Mouse (Mus musculus) embryonic facial prominence, embryonic 11.5 days (tissue): ENCODE measurements at regions not wholly inside any gene's neighbourhood (a gene's known extent, or its start where the extent isn't known, plus 50 kb on each side); places are given as distances from the start of the nearest gene placed in this dataset.

ENCODE experiments used
- ATAC-seq: fragments of 200-750 bp; cut with Nextera tagmentation; replicated peaks from 2 replicates; pipeline ENCODE4 v1.8.0; 2017; ENCODE audit warnings: low read depth; ENCODE audit not compliant: insufficient number of reproducible peaks, low FRiP score, low TSS enrichment
- DNase-seq: peaks from one replicate; pipeline ENCODE4 v3.0.0-alpha.2; 2015; ENCODE audit warnings: low spot score
- H3K27ac ChIP-seq: fragments of 300-500 bp; sonication (generic); replicated peaks from 2 replicates; pipeline ENCODE4 v1.5.1; 2014; ENCODE audit warnings: mild to moderate bottlenecking, low read depth, low read length, control low read depth
- H3K27me3 ChIP-seq: fragments of 300-500 bp; sonication (generic); 2 replicates; pipeline ENCODE4 v1.6.1; 2014; ENCODE audit warnings: mild to moderate bottlenecking, low read length, moderate library complexity, mixed read lengths; ENCODE audit not compliant: control insufficient read depth, insufficient read depth
- H3K36me3 ChIP-seq: fragments of 300-500 bp; sonication (generic); replicated peaks from 2 replicates; pipeline ENCODE4 v1.6.1; 2014; ENCODE audit warnings: low read depth, mild to moderate bottlenecking, low read length, moderate library complexity, mixed read lengths; ENCODE audit not compliant: control insufficient read depth, insufficient read depth
- H3K4me1 ChIP-seq: fragments of 300-500 bp; sonication (generic); 2 replicates; pipeline ENCODE4 v1.6.1; 2014; ENCODE audit warnings: low read length, mixed read lengths; ENCODE audit not compliant: control insufficient read depth, insufficient read depth
- H3K4me2 ChIP-seq: fragments of 300-500 bp; sonication (generic); 2 replicates; pipeline ENCODE4 v1.6.1; 2014; ENCODE audit warnings: low read depth, mild to moderate bottlenecking, control low read depth, low read length, moderate library complexity
- H3K4me3 ChIP-seq: fragments of 300-500 bp; sonication (generic); 2 replicates; pipeline ENCODE4 v1.5.1; 2014; ENCODE audit warnings: low read depth, low read length, control low read depth
- H3K9ac ChIP-seq: fragments of 300-500 bp; sonication (generic); replicated peaks from 2 replicates; pipeline ENCODE4 v1.6.1; 2014; ENCODE audit warnings: mild to moderate bottlenecking, control low read depth, low read length
- H3K9me3 ChIP-seq: fragments of 300-500 bp; sonication (generic); replicated peaks from 2 replicates; pipeline ENCODE4 v1.6.1; 2016; ENCODE audit warnings: mild to moderate bottlenecking, low read length, inconsistent platforms, mixed read lengths; ENCODE audit not compliant: control insufficient read depth
- WGBS: fragments of 180-500 bp; shearing (Covaris S2); extraction: QIAGEN DNeasy Blood & Tissue Kit; methylation state at CpG from one replicate; pipeline ENCODE4 v1.1.7; 2014; 5-methylcytosine and 5-hydroxymethylcytosine counted together

DNA sequence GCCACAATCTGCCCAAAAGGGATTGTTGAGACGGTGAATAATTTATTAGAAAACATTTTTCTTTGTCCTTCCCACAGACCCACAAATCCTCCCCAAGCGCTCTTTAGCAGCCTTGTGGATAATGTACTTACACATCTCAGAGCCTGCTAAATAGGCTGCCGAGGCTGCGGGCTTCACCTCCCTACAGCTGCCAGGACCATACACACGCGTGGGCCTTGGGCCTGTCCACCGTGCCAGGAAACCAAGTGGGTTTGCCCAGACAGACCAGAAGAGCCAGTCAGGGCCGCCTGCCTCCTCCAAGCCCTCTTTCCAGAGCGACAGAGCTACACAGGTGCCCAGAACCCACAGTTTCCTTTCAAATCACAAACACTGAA lies 150.0 kb downstream of the Gm12689 start:
- ATAC-seq (no peak), DNase-seq (no peak)
- Histone ChIP-seq H3K9me3 (no peaks in the 10 kb centered on the region), H3K27me3 (no peaks in the 10 kb centered on the region), H3K27ac (no peak overlapping the region), H3K9ac (no peak overlapping the region; the same call in 1 of the 2 replicates), H3K36me3 (no peaks in the 10 kb centered on the region), H3K4me3 (no peak overlapping the region), H3K4me2 (no peak overlapping the region), H3K4me1 (no peaks in the 10 kb centered on the region)
- WGBS, result 69% methylated on average over 9 of the region's 9 CpGs

DNA sequence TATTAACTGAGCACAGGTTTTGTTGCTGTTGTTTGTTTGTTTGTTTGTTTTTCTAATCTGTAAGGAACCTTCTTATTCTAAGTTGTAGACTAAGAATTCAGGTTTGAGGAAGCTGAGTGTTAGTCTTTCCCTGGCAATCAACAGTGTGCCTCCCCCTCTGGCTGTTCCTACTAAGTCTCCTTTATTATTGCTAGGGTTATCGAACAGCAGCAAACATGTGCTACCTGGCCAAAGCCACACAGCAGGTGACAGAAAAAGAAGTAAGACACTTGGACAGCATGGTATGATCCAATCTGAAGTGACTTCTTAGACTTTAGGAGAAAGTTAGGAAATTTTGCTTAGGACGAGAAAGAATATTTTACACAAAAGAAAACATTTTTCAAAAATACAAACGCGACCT lies 163.3 kb downstream of the Gm12689 start:
- H3K4me3 ChIP-seq, result no peak overlapping the region
- no peak for ATAC-seq

DNA sequence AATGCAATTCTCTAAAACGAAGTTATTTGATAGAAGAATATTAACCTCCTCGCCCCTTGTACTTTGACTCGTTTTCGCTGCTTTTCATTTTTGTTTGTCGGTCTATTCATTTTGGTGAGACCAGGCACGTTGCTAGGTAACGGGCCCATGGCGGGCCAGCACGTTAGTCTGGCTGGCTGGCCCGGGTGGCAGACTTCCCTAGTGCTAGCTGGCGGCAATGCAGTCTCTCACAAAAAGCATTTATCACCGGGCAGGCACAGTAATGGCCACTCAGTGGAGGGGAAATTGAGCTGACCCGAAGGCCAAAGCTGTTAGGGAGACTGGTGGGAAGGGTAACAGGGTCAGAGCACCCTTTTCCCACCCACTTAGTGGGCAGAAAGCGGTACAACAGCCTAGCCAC lies 163.7 kb downstream of the Gm12689 start:
- Histone ChIP-seq H3K9ac (no peak overlapping the region), H3K4me1 (no peaks in the 10 kb centered on the region), H3K4me3 (no peak overlapping the region), H3K36me3 (no peaks in the 10 kb centered on the region), H3K9me3 (no peaks in the 10 kb centered on the region), H3K4me2 (peak overlapping the region; percentile 24; the same call in 1 of the 2 replicates), H3K27ac (no peak overlapping the region), H3K27me3 (no peaks in the 10 kb centered on the region)
- WGBS, result 5% methylated on average over 14 of the region's 14 CpGs
- ATAC-seq (peak; percentile 81; the same call in 1 of the 2 replicates), DNase-seq (peak; percentile 84)

More for the DNA sequence above, 163.3 kb downstream of the Gm12689 start:
- Histone ChIP-seq H3K27me3 (no peaks in the 10 kb centered on the region), H3K4me2 (no peak overlapping the region), H3K27ac (no peak overlapping the region), H3K9me3 (no peaks in the 10 kb centered on the region), H3K4me1 (no peaks in the 10 kb centered on the region), H3K9ac (no peak overlapping the region), H3K36me3 (no peaks in the 10 kb centered on the region)
- WGBS, result 67% methylated on average over 4 of the region's 4 CpGs
- no peak for DNase-seq

DNA sequence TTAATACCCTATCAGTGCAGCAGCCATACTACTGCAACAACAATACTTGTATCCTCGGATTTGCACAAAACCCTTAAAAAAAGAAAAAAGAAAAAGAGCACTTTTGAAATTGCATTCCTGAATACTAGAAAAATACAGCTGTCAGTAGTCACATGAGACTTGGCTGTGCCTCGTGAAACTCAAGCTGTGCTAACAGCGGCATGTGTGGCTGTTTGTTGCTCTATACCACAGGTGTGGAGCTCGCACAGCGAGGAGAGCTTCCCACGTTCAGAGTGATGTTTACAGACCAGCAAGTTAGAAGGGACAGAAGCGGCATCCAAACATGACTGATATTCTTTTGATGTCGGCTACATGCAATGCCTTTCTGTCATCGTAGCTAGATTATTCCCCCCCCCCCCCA lies 169.8 kb downstream of the Gm12689 start:
- no peak overlapping the region for H3K4me2 ChIP-seq
- no peaks in the 10 kb centered on the region for H3K4me1 ChIP-seq
- ATAC-seq (no peak), DNase-seq (no peak)
- no peaks in the 10 kb centered on the region for H3K9me3 ChIP-seq
- H3K4me3 ChIP-seq, result no peak overlapping the region
- H3K9ac ChIP-seq, result no peak overlapping the region
- H3K36me3 ChIP-seq, result no peaks in the 10 kb centered on the region
- no peak overlapping the region for H3K27ac ChIP-seq
- 67% methylated on average over 9 of the region's 9 CpGs for WGBS
- H3K27me3 ChIP-seq, result no peaks in the 10 kb centered on the region

DNA sequence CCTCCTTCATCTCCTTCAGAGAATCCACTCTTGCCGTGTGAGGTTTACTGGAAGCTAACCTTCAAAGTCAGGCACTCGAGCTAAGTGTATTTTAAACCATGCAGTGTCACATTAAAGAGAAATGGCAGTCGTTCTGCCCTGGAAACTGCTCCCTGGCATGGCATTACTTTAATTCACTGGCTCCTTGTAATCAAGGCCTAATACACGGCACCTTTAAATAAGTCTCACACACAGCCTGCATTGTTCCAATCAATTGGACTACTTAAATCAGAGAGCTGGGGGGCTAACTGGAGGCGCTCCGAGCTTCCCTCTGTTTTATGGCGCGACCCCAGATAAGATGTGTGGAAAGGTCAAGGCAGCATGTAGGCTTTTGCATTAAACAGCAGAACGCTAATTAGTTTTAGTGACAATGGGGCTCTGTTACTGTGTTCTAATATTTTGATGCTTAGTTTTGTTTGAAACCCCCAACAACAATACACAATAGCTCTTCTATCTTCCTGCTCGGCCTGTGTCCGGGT lies 180.1 kb downstream of the Gm12689 start:
- no peak for ATAC-seq
- H3K27ac ChIP-seq, result no peak overlapping the region
- no peaks in the 10 kb centered on the region for H3K4me1 ChIP-seq
- H3K36me3 ChIP-seq, result no peaks in the 10 kb centered on the region
- WGBS, result 24% methylated on average over 11 of the region's 11 CpGs
- H3K9me3 ChIP-seq, result no peaks in the 10 kb centered on the region
- H3K27me3 ChIP-seq, result no peaks in the 10 kb centered on the region
- no peak for DNase-seq
- H3K4me3 ChIP-seq, result no peak overlapping the region
- H3K9ac ChIP-seq, result no peak overlapping the region
- H3K4me2 ChIP-seq, result no peak overlapping the region

DNA sequence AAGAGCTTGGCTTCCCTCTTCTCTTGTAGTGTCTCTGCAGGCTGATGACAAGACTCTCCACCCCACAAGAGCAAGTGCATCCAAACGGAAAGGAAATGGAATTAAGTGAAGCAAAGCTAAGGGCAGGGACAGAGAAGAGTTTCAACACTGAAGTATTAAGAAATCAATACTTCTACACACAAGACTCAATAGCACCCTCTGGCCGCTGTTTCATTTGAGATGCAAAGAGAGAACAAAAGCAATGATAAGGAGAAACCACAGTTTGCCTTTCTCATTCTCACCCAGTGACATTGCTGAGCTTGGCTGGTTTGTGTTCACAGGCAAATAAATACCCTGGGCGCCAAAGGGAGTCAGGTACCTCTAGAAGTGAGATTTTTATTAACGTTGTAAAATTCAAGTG lies 171.8 kb upstream of the Foxd3 start:
- Histone ChIP-seq H3K27me3 (no peaks in the 10 kb centered on the region), H3K36me3 (no peaks in the 10 kb centered on the region), H3K4me1 (no peaks in the 10 kb centered on the region), H3K9ac (no peak overlapping the region), H3K27ac (no peak overlapping the region), H3K4me2 (no peak overlapping the region), H3K4me3 (no peak overlapping the region), H3K9me3 (no peaks in the 10 kb centered on the region)
- 69% methylated on average over 4 of the region's 4 CpGs for WGBS
- no peak for ATAC-seq
- DNase-seq, result no peak

DNA sequence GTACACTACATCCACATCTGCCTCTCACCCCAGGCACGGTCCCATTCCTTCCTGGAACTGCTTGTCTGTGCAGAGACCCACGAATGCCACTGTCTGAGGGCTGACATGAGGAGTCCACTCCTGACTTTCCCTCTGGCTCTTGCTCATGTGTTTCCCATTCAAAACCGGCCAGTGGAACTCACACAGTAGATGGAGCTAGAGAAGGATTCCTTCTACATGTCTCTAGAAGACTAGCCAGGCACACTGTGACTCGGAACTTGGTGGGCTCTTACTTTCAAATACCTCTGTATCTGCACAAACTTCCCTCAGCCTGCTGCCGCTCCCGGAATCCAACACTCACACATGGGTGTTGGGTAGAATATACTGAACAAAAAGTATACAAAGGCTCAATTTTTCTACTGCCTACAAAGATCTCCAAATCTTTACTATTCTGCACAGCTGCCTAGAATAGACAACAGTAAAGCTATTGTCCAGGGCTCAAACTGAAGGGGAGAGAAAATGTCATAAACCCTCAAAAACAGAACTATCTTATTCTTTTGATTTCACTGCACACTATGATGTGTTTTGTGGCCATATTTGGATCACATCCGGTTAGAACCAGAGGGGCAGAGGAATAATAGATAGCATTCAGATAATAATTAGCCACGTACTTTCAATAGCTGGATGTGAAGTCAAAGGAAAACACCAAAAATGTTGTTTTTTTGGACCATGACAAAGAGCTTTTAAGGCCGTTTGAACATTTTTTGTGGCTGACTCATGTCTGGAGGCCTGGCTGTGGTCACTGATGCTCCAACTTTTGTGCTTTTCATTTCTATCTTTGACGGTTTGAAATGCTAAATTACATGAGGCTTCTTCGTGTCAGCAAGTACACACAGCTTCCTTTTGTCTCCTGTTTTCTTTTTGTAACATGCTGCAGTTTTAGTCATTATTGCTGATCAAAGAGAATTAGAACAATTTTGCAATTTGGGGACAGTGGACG lies 164.3 kb upstream of the Foxd3 start:
- no peak for DNase-seq
- no peak overlapping the region for H3K4me2 ChIP-seq
- no peak overlapping the region for H3K27ac ChIP-seq
- no peaks in the 10 kb centered on the region for H3K4me1 ChIP-seq
- H3K4me3 ChIP-seq, result no peak overlapping the region
- 60% methylated on average over 12 of the region's 12 CpGs for WGBS
- no peaks in the 10 kb centered on the region for H3K36me3 ChIP-seq
- no peaks in the 10 kb centered on the region for H3K9me3 ChIP-seq
- H3K9ac ChIP-seq, result no peak overlapping the region
- no peak for ATAC-seq
- no peaks in the 10 kb centered on the region for H3K27me3 ChIP-seq

DNA sequence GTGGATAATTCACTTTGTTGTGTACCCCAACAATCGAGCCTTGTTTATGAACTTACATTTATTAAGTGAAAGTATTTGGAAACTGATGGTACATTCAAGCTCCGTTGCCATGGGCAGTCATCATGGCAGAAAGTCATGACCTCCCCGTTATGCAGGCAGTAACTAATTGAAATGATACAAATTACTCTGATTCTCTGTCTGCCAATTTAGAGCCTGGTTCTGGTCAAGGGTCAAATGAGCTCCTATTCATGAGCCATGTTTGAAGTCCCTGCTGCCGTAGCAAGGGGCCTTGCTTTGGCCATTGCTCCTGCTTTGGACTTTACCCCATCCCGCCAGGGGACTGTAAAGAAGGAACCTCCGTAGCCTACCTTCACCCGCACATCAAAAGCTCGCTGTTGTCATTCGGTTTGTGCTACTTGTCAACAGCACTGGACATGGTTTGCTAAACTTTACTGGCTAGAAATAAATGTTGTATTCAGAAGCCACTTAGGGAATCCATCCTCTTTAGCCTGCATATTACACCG lies 152.8 kb upstream of the Foxd3 start:
- WGBS, result 39% methylated on average over 10 of the region's 10 CpGs
- Histone ChIP-seq H3K27me3 (no peaks in the 10 kb centered on the region), H3K27ac (no peak overlapping the region), H3K4me2 (no peak overlapping the region), H3K4me3 (no peak overlapping the region), H3K4me1 (no peaks in the 10 kb centered on the region), H3K9me3 (no peaks in the 10 kb centered on the region), H3K36me3 (no peaks in the 10 kb centered on the region), H3K9ac (no peak overlapping the region)
- no peak for ATAC-seq
- no peak for DNase-seq
